In genomic region chr12:108834337-108834736, GRCm38 (mm10) we compare ENCODE assay signal across 9 mouse cellular contexts. TPM values are rescaled to one million over a fixed set of nuclear protein-coding genes. Genes with fewer than 3 reads are reported as not detected.
DNase-seq lines count a peak whose midpoint lies in the region; ATAC-seq and TF ChIP-seq lines count a peak whose summit lies in the region.
"Had no signal": no experiment of that assay in that cellular context is flagged by ENCODE, and none has a peak within 500 bp of the region (broad histone marks: within the 10 kb centered on the region; RNA-seq: fewer than 3 reads in every experiment).

No protein-coding gene starts in this region.

- 87% methylated on average over 3 of the region's 3 CpGs for WGBS in midbrain, embryonic 10.5 days
- 91% methylated on average over 3 of the region's 3 CpGs for WGBS in midbrain, embryonic 11.5 days
- WGBS in limb, embryonic 14.5 days = 82% methylated on average over 3 of the region's 3 CpGs
- WGBS in stomach, postnatal 0 days = 75% methylated on average over 3 of the region's 3 CpGs

- TF ChIP-seq EP300 in stomach, postnatal 0 days (optimal IDR thresholded peaks at IDR 0.05) = no peak

- no peak for TF ChIP-seq CTCF in stomach, postnatal 0 days (IDR thresholded peaks at IDR 0.05; ENCODE audit: low read depth)

- H3K4me3 ChIP-seq in midbrain, embryonic 10.5 days = peak overlapping the region; percentile 74
- H3K4me3 ChIP-seq in midbrain, embryonic 11.5 days (ENCODE audit: low read depth, low read length) = no peak overlapping the region
- H3K4me3 ChIP-seq in limb, embryonic 14.5 days (replicated peaks; ENCODE audit: low read length) = no peak overlapping the region
- no peak overlapping the region for H3K4me3 ChIP-seq in stomach, postnatal 0 days (ENCODE audit: low read depth, low read length)

- H3K4me1 ChIP-seq in midbrain, embryonic 10.5 days = peaks cover 48% of the 10 kb centered on the region
- H3K4me1 ChIP-seq in midbrain, embryonic 11.5 days (ENCODE audit: control insufficient read depth, insufficient read depth, low read length) = peaks cover 30% of the 10 kb centered on the region
- peaks cover 27% of the 10 kb centered on the region for H3K4me1 ChIP-seq in limb, embryonic 14.5 days (ENCODE audit: control insufficient read depth, insufficient read depth, low read length)
- H3K4me1 ChIP-seq in stomach, postnatal 0 days (replicated peaks; ENCODE audit: control insufficient read depth, insufficient read depth) = peaks cover 6% of the 10 kb centered on the region

- no peaks in the 10 kb centered on the region for H3K9me3 ChIP-seq in midbrain, embryonic 10.5 days (replicated peaks)
- H3K9me3 ChIP-seq in midbrain, embryonic 11.5 days (ENCODE audit: control insufficient read depth, low read length) = no peaks in the 10 kb centered on the region
- H3K9me3 ChIP-seq in limb, embryonic 14.5 days (ENCODE audit: control insufficient read depth, low read length) = no peaks in the 10 kb centered on the region
- H3K9me3 ChIP-seq in stomach, postnatal 0 days (ENCODE audit: control insufficient read depth, low read length) = no peaks in the 10 kb centered on the region

- DNase-seq in gastrocnemius, postnatal 36 days = peak; percentile 3 to 12
- DNase-seq in gastrocnemius, adult 18-20 months (ENCODE audit: low spot score) = no peak
- no peak for DNase-seq in midbrain, embryonic 10.5 days (ENCODE audit: low spot score)
- DNase-seq in midbrain, embryonic 11.5 days (ENCODE audit: low spot score, missing footprints) = no peak
- DNase-seq in limb, embryonic 14.5 days (ENCODE audit: low spot score) = no peak
- DNase-seq in stomach, postnatal 0 days (ENCODE audit: low spot score) = no peak
- DNase-seq in embryo, embryonic 10.5 days (ENCODE audit: low spot score) = no peak
- no peak for DNase-seq in kidney, postnatal 10 days
- DNase-seq: thymus, postnatal 4 days had no signal

- H3K4me2 ChIP-seq in midbrain, embryonic 11.5 days = no peak overlapping the region
- H3K4me2 ChIP-seq in limb, embryonic 14.5 days (replicated peaks; ENCODE audit: low read depth, low read length, severe bottlenecking) = peak overlapping the region; percentile 95; the same call in 1 of the 2 replicates
- peak overlapping the region; percentile 98; the same call in 1 of the 2 replicates for H3K4me2 ChIP-seq in stomach, postnatal 0 days (replicated peaks; ENCODE audit: low read depth)

- H3K9ac ChIP-seq in midbrain, embryonic 11.5 days (ENCODE audit: low read length) = no peak overlapping the region
- H3K9ac ChIP-seq in limb, embryonic 14.5 days (ENCODE audit: low read depth, low read length, severe bottlenecking) = no peak overlapping the region
- no peak overlapping the region for H3K9ac ChIP-seq in stomach, postnatal 0 days (ENCODE audit: low read length)

- H3K27ac ChIP-seq in midbrain, embryonic 10.5 days (replicated peaks) = no peak overlapping the region
- H3K27ac ChIP-seq in midbrain, embryonic 11.5 days (ENCODE audit: low read depth, low read length) = no peak overlapping the region
- no peak overlapping the region for H3K27ac ChIP-seq in limb, embryonic 14.5 days (replicated peaks; ENCODE audit: low read depth, low read length)
- H3K27ac ChIP-seq in stomach, postnatal 0 days (replicated peaks) = no peak overlapping the region

- H3K27me3 ChIP-seq in midbrain, embryonic 10.5 days (ENCODE audit: low read depth, poor library complexity, severe bottlenecking) = peaks cover 18% of the 10 kb centered on the region
- H3K27me3 ChIP-seq in midbrain, embryonic 11.5 days (ENCODE audit: control insufficient read depth, insufficient read depth, low read length) = no peaks in the 10 kb centered on the region
- H3K27me3 ChIP-seq in limb, embryonic 14.5 days (ENCODE audit: control insufficient read depth, insufficient read depth, low read length) = no peaks in the 10 kb centered on the region
- no peaks in the 10 kb centered on the region for H3K27me3 ChIP-seq in stomach, postnatal 0 days (ENCODE audit: control insufficient read depth, insufficient read depth, low read length)

- intact Hi-C loops in gastrocnemius, postnatal 36 days (cut with DNase I) = no loop called here

- H3K36me3 ChIP-seq in midbrain, embryonic 10.5 days = peaks cover 44% of the 10 kb centered on the region
- no peaks in the 10 kb centered on the region for H3K36me3 ChIP-seq in midbrain, embryonic 11.5 days (ENCODE audit: control insufficient read depth, insufficient read depth, low read length)
- H3K36me3 ChIP-seq in limb, embryonic 14.5 days (ENCODE audit: control insufficient read depth, insufficient read depth, low read length) = peaks cover 4% of the 10 kb centered on the region; the same call in 1 of the 2 replicates
- H3K36me3 ChIP-seq in stomach, postnatal 0 days (ENCODE audit: control insufficient read depth, insufficient read depth, low read length) = no peaks in the 10 kb centered on the region

- no peak for TF ChIP-seq POLR2A in limb, embryonic 14.5 days (IDR thresholded peaks at IDR 0.05; ENCODE audit: borderline replicate concordance, extremely low read depth, insufficient read depth, insufficient read length)

- ATAC-seq in midbrain, embryonic 11.5 days (ENCODE audit: low FRiP score) = no peak
- no peak for ATAC-seq in limb, embryonic 14.5 days (ENCODE audit: low FRiP score, low read depth)
- ATAC-seq in stomach, postnatal 0 days (ENCODE audit: low FRiP score, low TSS enrichment) = no peak

RNA-seq across cellular contexts. Expression of gene Slc25a29, which starts 1.3 kb away (rescaled TPM):
- 1 to 10 TPM; 7.3 to 9.2 TPM for total RNA-seq in gastrocnemius, postnatal 36 days (2021)
- 1 to 10 TPM; 9.3 to 9.4 TPM for total RNA-seq in gastrocnemius, adult 18-20 months (2021)
- polyA plus RNA-seq in midbrain, embryonic 10.5 days (2016; fragmentation: Nextera tagmentation; extraction: Ambion mirVana) = 12.4 TPM in 2 replicates
- 11.2 and 13.0 TPM in 2 replicates for polyA plus RNA-seq in midbrain, embryonic 11.5 days (2014; fragmentation: Nextera tagmentation; extraction: Ambion mirVana)
- 9.8 and 14.5 TPM in 2 replicates for polyA plus RNA-seq in limb, embryonic 14.5 days (2012; rRNA removed)
- 10.9 and 12.6 TPM in 2 replicates for polyA plus RNA-seq in limb, embryonic 14.5 days (2014; fragmentation: Nextera tagmentation; extraction: Ambion mirVana)
- polyA plus RNA-seq in stomach, postnatal 0 days (2015; fragmentation: Nextera tagmentation; extraction: Ambion mirVana) = 3.7 and 3.8 TPM in 2 replicates

RNA-seq across cellular contexts. Expression of gene Slc25a47, which starts 1.5 kb away (rescaled TPM):
- total RNA-seq in gastrocnemius, postnatal 36 days (2021) = 1 to 10 TPM; 4.9 to 6.8 TPM
- 1 to 10 TPM; 4.8 to 6.1 TPM for total RNA-seq in gastrocnemius, adult 18-20 months (2021)
- 11.7 and 12.5 TPM in 2 replicates for polyA plus RNA-seq in midbrain, embryonic 10.5 days (2016; fragmentation: Nextera tagmentation; extraction: Ambion mirVana)
- 9.8 TPM in 2 replicates for polyA plus RNA-seq in midbrain, embryonic 11.5 days (2014; fragmentation: Nextera tagmentation; extraction: Ambion mirVana)
- 24.2 and 41.5 TPM in 2 replicates for polyA plus RNA-seq in limb, embryonic 14.5 days (2012; rRNA removed)
- polyA plus RNA-seq in limb, embryonic 14.5 days (2014; fragmentation: Nextera tagmentation; extraction: Ambion mirVana) = 13.9 and 19.1 TPM in 2 replicates
- polyA plus RNA-seq in stomach, postnatal 0 days (2015; fragmentation: Nextera tagmentation; extraction: Ambion mirVana) = 4.3 and 5.6 TPM in 2 replicates

RNA-seq across cellular contexts. Expression of gene Yy1, which starts 41.6 kb away (rescaled TPM):
- total RNA-seq in gastrocnemius, postnatal 36 days (2021) = 10 to 100 TPM; 24.6 to 28.5 TPM
- 10 to 100 TPM; 30.3 to 39.0 TPM for total RNA-seq in gastrocnemius, adult 18-20 months (2021)
- polyA plus RNA-seq in midbrain, embryonic 10.5 days (2016; fragmentation: Nextera tagmentation; extraction: Ambion mirVana) = 13.0 and 14.4 TPM in 2 replicates
- 19.0 and 19.5 TPM in 2 replicates for polyA plus RNA-seq in midbrain, embryonic 11.5 days (2014; fragmentation: Nextera tagmentation; extraction: Ambion mirVana)
- 32.2 and 35.4 TPM in 2 replicates for polyA plus RNA-seq in limb, embryonic 14.5 days (2012; rRNA removed)
- polyA plus RNA-seq in limb, embryonic 14.5 days (2014; fragmentation: Nextera tagmentation; extraction: Ambion mirVana) = 22.2 and 24.0 TPM in 2 replicates
- 9.6 and 9.9 TPM in 2 replicates for polyA plus RNA-seq in stomach, postnatal 0 days (2015; fragmentation: Nextera tagmentation; extraction: Ambion mirVana)

RNA-seq across cellular contexts. Expression of gene Wdr25, which starts 59.1 kb away (rescaled TPM):
- 1 to 10 TPM; 4.6 to 5.1 TPM for total RNA-seq in gastrocnemius, postnatal 36 days (2021)
- total RNA-seq in gastrocnemius, adult 18-20 months (2021) = 1 to 10 TPM; 2.7 to 4.1 TPM
- polyA plus RNA-seq in midbrain, embryonic 10.5 days (2016; fragmentation: Nextera tagmentation; extraction: Ambion mirVana) = 7.3 and 11.2 TPM in 2 replicates
- 4.7 and 5.0 TPM in 2 replicates for polyA plus RNA-seq in midbrain, embryonic 11.5 days (2014; fragmentation: Nextera tagmentation; extraction: Ambion mirVana)
- polyA plus RNA-seq in limb, embryonic 14.5 days (2012; rRNA removed) = 12.7 and 16.9 TPM in 2 replicates
- 3.9 and 4.6 TPM in 2 replicates for polyA plus RNA-seq in limb, embryonic 14.5 days (2014; fragmentation: Nextera tagmentation; extraction: Ambion mirVana)
- 3.2 and 3.9 TPM in 2 replicates for polyA plus RNA-seq in stomach, postnatal 0 days (2015; fragmentation: Nextera tagmentation; extraction: Ambion mirVana)

RNA-seq across cellular contexts. Expression of gene Wars, which starts 59.6 kb away (rescaled TPM):
- 10 to 100 TPM; 23.8 to 26.2 TPM for total RNA-seq in gastrocnemius, postnatal 36 days (2021)
- 10 to 100 TPM; 23.5 to 29.2 TPM for total RNA-seq in gastrocnemius, adult 18-20 months (2021)
- polyA plus RNA-seq in midbrain, embryonic 10.5 days (2016; fragmentation: Nextera tagmentation; extraction: Ambion mirVana) = 151 and 156 TPM in 2 replicates
- polyA plus RNA-seq in midbrain, embryonic 11.5 days (2014; fragmentation: Nextera tagmentation; extraction: Ambion mirVana) = 128 TPM in 2 replicates
- 65.6 and 70.6 TPM in 2 replicates for polyA plus RNA-seq in limb, embryonic 14.5 days (2012; rRNA removed)
- 67.6 and 69.9 TPM in 2 replicates for polyA plus RNA-seq in limb, embryonic 14.5 days (2014; fragmentation: Nextera tagmentation; extraction: Ambion mirVana)
- 70.7 and 76.0 TPM in 2 replicates for polyA plus RNA-seq in stomach, postnatal 0 days (2015; fragmentation: Nextera tagmentation; extraction: Ambion mirVana)

Comparison
In these comparisons a context has a peak if more than half of its experiments do, and no peak if none do; other contexts are left out.
1. DNase-seq: peak in gastrocnemius, postnatal 36 days (2 of 2); none in gastrocnemius, adult 18-20 months (single experiment), midbrain, embryonic 10.5 days (single experiment), midbrain, embryonic 11.5 days (single experiment), limb, embryonic 14.5 days (single experiment), stomach, postnatal 0 days (single experiment), embryo, embryonic 10.5 days (single experiment) and kidney, postnatal 10 days (single experiment).